Mouse (Mus musculus) heart, embryonic 14.5 days (tissue): ENCODE measurements at regions not wholly inside any gene's neighbourhood (a gene's known extent, or its start where the extent isn't known, plus 50 kb on each side); places are given as distances from the start of the nearest gene placed in this dataset.

Experiments used
- ATAC-seq: fragments of 200-750 bp; cut with Nextera tagmentation; 2 replicates; pipeline ENCODE4 v1.8.0; 2017; ENCODE audit warnings: low read depth, moderate TSS enrichment; ENCODE audit not compliant: insufficient number of reproducible peaks, insufficient read depth, low FRiP score
- H3K27ac ChIP-seq, 2 experiments: fragments of 200-500 bp in 1 of 2; fragments of 300-500 bp in 1 of 2; sonication (generic) in 1 of 2; replicated peaks in 1 of 2; 2 replicates each; pipeline ENCODE4 v1.5.1; 2012 to 2014; ENCODE audit warnings: low read depth in 2 of 2, low read length in 2 of 2, control low read depth in 1 of 2, mild to moderate bottlenecking in 1 of 2, mixed read lengths in 1 of 2; ENCODE audit not compliant: control insufficient read depth in 1 of 2, insufficient read depth in 1 of 2
- H3K27me3 ChIP-seq: fragments of 300-500 bp; sonication (generic); 2 replicates; pipeline ENCODE4 v1.6.1; 2014; ENCODE audit warnings: mild to moderate bottlenecking, low read length, control low read depth; ENCODE audit not compliant: control insufficient read depth, insufficient read depth
- H3K36me3 ChIP-seq: fragments of 300-500 bp; sonication (generic); 2 replicates; pipeline ENCODE4 v1.6.1; 2014; ENCODE audit warnings: mild to moderate bottlenecking, control low read depth, low read length, mixed read lengths; ENCODE audit not compliant: control insufficient read depth, insufficient read depth
- H3K4me1 ChIP-seq, 2 experiments: fragments of 200-500 bp in 1 of 2; fragments of 300-500 bp in 1 of 2; sonication (generic) in 1 of 2; 2 replicates each; pipeline ENCODE4 v1.6.1; 2012 to 2014; ENCODE audit warnings: low read length in 2 of 2, control low read depth in 1 of 2, mixed read lengths in 1 of 2; ENCODE audit not compliant: control insufficient read depth in 2 of 2, insufficient read depth in 2 of 2
- H3K4me2 ChIP-seq: fragments of 300-500 bp; sonication (generic); 2 replicates; pipeline ENCODE4 v1.6.1; 2014; ENCODE audit warnings: mild to moderate bottlenecking, low read length
- H3K4me3 ChIP-seq, 2 experiments: fragments of 200-500 bp in 1 of 2; fragments of 300-500 bp in 1 of 2; sonication (generic) in 1 of 2; 2 replicates each; pipeline ENCODE4 v1.5.1; 2012 to 2014; ENCODE audit warnings: low read length in 2 of 2, mild to moderate bottlenecking in 2 of 2, control low read depth in 1 of 2, low read depth in 1 of 2, moderate library complexity in 1 of 2; ENCODE audit not compliant: control insufficient read depth in 1 of 2, insufficient read depth in 1 of 2
- H3K9ac ChIP-seq: fragments of 300-500 bp; sonication (generic); 2 replicates; pipeline ENCODE4 v1.6.1; 2014; ENCODE audit warnings: mild to moderate bottlenecking, low read length
- H3K9me3 ChIP-seq: fragments of 300-500 bp; sonication (generic); 2 replicates; pipeline ENCODE4 v1.6.1; 2016; ENCODE audit warnings: low read length, control low read depth; ENCODE audit not compliant: control insufficient read depth
- WGBS: fragments of 180-500 bp; shearing (Covaris S2); extraction: QIAGEN DNeasy Blood & Tissue Kit; methylation state at CpG from one replicate; pipeline ENCODE4 v1.1.7; 2014; 5-methylcytosine and 5-hydroxymethylcytosine counted together

DNA sequence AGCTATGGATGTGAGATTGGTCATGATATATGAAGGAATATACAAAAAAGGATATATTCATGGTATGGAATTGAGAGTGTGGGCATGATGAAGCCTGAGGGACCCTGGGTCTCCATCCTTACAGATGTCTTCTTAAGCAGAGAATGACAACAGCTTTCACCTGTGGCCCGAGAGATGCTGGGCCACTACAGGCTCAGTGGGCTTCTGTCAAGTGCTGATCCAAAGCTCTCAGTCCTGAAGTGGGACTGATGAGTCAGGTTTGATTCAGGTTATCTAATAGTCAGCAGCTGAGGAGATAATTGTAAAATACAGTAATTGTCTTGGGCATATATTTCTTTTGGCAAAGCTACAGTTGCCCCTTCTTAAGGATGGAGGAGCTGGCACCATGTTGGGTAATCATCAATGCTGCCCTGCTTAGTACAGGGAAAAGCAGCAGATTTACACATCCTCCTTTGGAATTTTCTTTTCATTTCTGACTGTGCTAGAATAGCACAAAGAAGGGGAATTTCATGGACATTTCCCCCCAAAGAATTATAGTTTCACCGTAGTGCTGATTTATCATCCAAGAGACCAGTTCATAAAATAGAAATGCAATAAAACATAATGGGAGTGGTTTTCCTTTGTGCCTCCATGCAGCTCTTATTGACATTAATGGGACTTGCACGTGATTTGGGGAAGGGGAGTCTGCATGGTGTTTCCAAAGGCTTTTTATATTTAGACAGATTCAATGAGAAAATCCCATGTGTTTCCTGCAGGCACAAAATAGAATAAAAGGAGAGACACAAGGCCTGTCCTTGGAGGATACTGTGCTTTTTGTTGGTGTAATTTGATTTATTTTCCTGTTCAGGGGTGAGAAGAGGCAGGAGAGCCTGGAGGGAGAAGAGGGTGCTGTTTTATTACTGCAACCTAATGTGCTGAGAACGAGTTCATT lies 452.6 kb upstream of the Nrsn1 start:
- ATAC-seq, result no peak
- Histone ChIP-seq H3K9ac (no peak overlapping the region), H3K27ac (no peak overlapping the region), H3K9me3 (no peaks in the 10 kb centered on the region), H3K27me3 (no peaks in the 10 kb centered on the region), H3K4me3 (no peak overlapping the region), H3K36me3 (no peaks in the 10 kb centered on the region), H3K4me2 (no peak overlapping the region), H3K4me1 (no peaks in the 10 kb centered on the region)
- WGBS, result 72% methylated on average over 4 of the region's 4 CpGs

DNA sequence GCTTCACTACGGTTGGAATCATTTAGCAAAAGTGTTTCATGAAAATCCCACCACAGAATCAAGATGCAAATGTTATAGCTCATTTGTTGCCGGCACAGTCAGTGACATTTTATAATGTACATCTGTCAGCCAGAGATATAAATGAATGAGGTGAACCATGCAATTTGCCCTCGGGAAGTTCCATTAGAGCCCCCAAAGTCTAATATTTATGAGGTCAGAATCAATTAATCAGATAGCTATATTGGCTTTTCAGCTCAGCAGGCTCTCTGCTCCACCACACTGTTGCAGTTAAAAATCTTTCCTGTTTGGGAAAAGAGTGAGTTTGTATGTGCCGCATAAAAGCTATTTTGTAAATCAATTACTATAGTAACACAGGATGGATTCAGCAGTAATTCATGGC lies 430.7 kb upstream of the Nrsn1 start:
- Histone ChIP-seq H3K9me3 (no peaks in the 10 kb centered on the region), H3K4me3 (no peak overlapping the region), H3K9ac (no peak overlapping the region), H3K4me1 (no peaks in the 10 kb centered on the region), H3K27me3 (no peaks in the 10 kb centered on the region), H3K4me2 (no peak overlapping the region), H3K27ac (no peak overlapping the region), H3K36me3 (no peaks in the 10 kb centered on the region)
- ATAC-seq, result no peak
- 75% methylated on average over 4 of the region's 4 CpGs for WGBS

DNA sequence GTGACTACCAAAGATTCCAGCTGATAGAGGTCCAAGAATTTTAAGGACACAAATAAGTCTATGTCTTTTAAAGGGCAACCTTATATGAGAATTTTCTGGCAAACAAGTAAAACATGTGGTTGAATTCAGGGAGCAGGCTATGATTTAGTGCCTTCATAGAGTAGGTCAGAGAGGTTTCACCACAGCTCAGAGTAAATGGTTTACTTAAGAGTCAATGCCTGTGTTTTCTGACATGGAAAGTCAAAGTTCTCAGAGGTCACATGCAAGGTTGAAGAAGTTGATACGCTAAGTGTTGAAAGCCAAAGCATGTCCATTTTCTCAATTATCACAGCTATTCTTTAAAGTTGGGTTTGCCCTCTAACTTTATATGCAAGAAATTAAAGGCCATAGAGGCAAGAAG lies 425.7 kb upstream of the Nrsn1 start:
- Histone ChIP-seq H3K36me3 (no peaks in the 10 kb centered on the region), H3K9ac (no peak overlapping the region), H3K27me3 (no peaks in the 10 kb centered on the region), H3K27ac (no peak overlapping the region), H3K9me3 (no peaks in the 10 kb centered on the region), H3K4me2 (no peak overlapping the region), H3K4me3 (no peak overlapping the region), H3K4me1 (no peaks in the 10 kb centered on the region)
- no peak for ATAC-seq
- 93% methylated on average over 1 of the region's 1 CpGs for WGBS

DNA sequence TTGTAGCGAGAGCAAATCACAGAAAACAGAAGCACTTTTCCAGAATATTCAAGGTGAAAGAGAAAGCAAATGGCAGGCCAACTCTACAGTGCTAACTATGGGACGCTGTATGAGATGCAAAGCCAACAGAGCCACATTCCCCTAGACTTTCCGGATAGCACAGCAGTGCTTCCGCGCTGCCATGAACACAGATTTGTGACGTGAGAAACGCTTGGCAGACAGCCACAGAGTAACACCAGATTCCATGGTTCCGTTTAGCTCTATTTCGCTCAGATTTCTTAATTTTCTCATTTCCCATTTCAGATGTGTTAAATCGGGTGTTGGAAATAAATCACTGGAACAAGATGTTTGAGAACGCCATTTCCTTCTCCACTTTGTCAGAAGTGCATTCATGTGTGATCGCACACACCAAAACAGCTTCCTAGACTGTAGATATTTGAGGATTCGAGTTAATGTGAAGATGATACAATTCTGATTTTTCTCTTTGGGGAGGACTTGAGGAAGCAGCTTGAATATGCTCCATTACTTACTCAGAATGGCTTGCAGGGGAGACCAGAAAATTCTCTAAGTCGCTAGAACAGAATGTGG lies 424.8 kb upstream of the Nrsn1 start:
- ATAC-seq, result no peak
- no peaks in the 10 kb centered on the region for H3K9me3 ChIP-seq
- no peaks in the 10 kb centered on the region for H3K27me3 ChIP-seq
- H3K4me1 ChIP-seq, result no peaks in the 10 kb centered on the region
- no peaks in the 10 kb centered on the region for H3K36me3 ChIP-seq
- no peak overlapping the region for H3K4me3 ChIP-seq
- 87% methylated on average over 14 of the region's 14 CpGs for WGBS
- H3K4me2 ChIP-seq, result no peak overlapping the region
- no peak overlapping the region for H3K27ac ChIP-seq
- no peak overlapping the region for H3K9ac ChIP-seq

DNA sequence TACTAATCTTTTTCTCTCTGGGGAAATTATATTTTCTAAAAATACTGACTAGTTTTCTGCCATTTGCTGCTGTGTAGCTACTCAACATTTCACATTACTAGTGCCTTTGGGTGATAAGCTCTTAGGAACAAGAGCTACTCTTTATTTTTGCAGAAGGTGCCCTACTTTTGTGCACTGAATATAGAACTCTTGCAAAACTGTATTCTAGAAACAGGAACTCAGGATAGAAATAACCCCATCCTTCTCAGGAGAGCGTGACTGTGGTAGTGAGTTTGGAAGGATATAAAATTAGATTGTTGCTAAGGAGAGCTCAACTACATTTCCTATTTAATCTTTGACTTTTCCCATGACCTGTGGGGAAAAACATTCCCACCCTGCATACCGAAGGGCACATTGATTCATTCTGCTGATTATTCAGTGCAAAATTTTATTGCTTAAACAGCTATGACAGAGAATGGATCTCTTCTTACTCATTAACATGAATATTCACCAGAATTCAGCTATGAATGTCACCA lies 408.0 kb upstream of the Nrsn1 start:
- Histone ChIP-seq H3K9ac (no peak overlapping the region), H3K4me3 (no peak overlapping the region), H3K9me3 (no peaks in the 10 kb centered on the region), H3K27ac (no peak overlapping the region), H3K4me2 (no peak overlapping the region), H3K27me3 (no peaks in the 10 kb centered on the region), H3K36me3 (no peaks in the 10 kb centered on the region), H3K4me1 (no peaks in the 10 kb centered on the region)
- WGBS, result 82% methylated on average over 2 of the region's 2 CpGs
- no peak for ATAC-seq

DNA sequence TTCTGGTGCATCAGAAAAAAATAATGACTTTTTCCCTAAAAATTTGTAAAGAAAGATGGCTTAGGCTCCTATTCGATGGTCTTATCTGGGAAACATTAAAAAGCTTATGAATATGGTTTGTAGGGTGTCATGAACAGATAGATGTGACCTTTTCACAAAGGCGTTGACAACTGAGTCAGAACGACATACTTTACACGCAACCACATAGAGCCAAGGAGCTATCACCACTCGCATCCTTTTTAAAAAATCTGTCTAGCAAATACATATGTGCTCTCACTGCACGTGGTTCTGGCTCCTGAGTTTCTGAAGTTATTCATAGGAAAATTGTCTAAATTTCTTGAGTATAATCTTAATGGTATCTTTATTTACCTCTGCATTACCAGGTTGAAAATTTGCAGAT lies 404.9 kb upstream of the Nrsn1 start:
- H3K27me3 ChIP-seq, result no peaks in the 10 kb centered on the region
- no peaks in the 10 kb centered on the region for H3K36me3 ChIP-seq
- H3K4me3 ChIP-seq, result no peak overlapping the region
- H3K9ac ChIP-seq, result no peak overlapping the region
- H3K9me3 ChIP-seq, result no peaks in the 10 kb centered on the region
- 69% methylated on average over 6 of the region's 6 CpGs for WGBS
- no peaks in the 10 kb centered on the region for H3K4me1 ChIP-seq
- no peak overlapping the region for H3K4me2 ChIP-seq
- no peak for ATAC-seq
- no peak overlapping the region for H3K27ac ChIP-seq

DNA sequence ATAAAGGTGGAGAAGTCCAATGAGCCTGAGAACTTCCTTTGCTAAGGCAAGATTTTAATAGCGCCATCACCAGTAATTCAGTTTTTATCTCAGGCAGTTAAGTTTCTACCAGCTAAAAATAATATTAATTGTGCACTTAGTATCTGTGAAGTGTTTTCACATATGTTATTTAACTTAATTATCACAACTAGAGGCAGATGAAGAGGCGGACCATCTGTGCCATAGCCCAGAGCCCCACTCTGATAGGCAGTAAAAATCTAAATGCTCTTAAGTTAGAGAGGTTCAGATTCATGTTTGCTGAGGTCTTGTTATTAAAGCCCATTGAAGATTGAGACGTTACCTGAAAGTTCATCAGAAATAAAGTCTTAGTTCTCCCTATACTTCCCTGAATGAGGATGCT lies 395.7 kb upstream of the Nrsn1 start:
- Histone ChIP-seq H3K9ac (no peak overlapping the region), H3K36me3 (no peaks in the 10 kb centered on the region), H3K4me2 (no peak overlapping the region), H3K27ac (no peak overlapping the region), H3K9me3 (no peaks in the 10 kb centered on the region), H3K27me3 (no peaks in the 10 kb centered on the region), H3K4me1 (no peaks in the 10 kb centered on the region), H3K4me3 (no peak overlapping the region)
- WGBS, result 77% methylated on average over 3 of the region's 3 CpGs
- no peak for ATAC-seq
